In genomic region chr11:119967401-119967800, GRCm38 (mm10) we compare ENCODE assay signal across 20 mouse cellular contexts. TPM values are rescaled to one million over a fixed set of nuclear protein-coding genes. Genes with fewer than 3 reads are reported as not detected.
DNase-seq lines count a peak whose midpoint lies in the region; ATAC-seq and TF ChIP-seq lines count a peak whose summit lies in the region.
"Had no signal": no experiment of that assay in that cellular context is flagged by ENCODE, and none has a peak within 500 bp of the region (broad histone marks: within the 10 kb centered on the region; RNA-seq: fewer than 3 reads in every experiment).

No protein-coding gene starts in this region.

- H3K4me2 ChIP-seq in forebrain, postnatal 0 days (ENCODE audit: low read depth), result no peak overlapping the region
- H3K4me2 ChIP-seq in hindbrain, postnatal 0 days (ENCODE audit: low read depth, low read length), result no peak overlapping the region
- H3K4me2 ChIP-seq in liver, postnatal 0 days (ENCODE audit: low read depth, low read length), result no peak overlapping the region
- H3K4me2 ChIP-seq in liver, embryonic 12.5 days, result no peak overlapping the region
- H3K4me2 ChIP-seq: embryonic facial prominence, embryonic 12.5 days; forebrain, embryonic 12.5 days had no signal

- no peak for TF ChIP-seq EP300 in liver, postnatal 0 days (IDR thresholded peaks at IDR 0.05; ENCODE audit: low read depth)

- no peak for DNase-seq in forebrain, embryonic 10.5 days (ENCODE audit: extremely low spot score, low spot score)
- DNase-seq in forebrain, postnatal 0 days, result no peak
- no peak for DNase-seq in hindbrain, embryonic 10.5 days (ENCODE audit: low spot score)
- no peak for DNase-seq in hindbrain, postnatal 0 days (ENCODE audit: low spot score)
- no peak for DNase-seq in liver, postnatal 0 days
- no peak for DNase-seq in kidney, postnatal 25 days
- DNase-seq: adrenal gland, adult 2 months; adrenal gland, postnatal 10 days; adrenal gland, postnatal 25 days; cerebellum, adult 11 months; cerebellum, adult 18-20 months; cerebellum, adult 9-10 months; cerebellum, postnatal 14 days; cerebellum, postnatal 36 days; embryo, embryonic 11 days had no signal

- peaks cover 4% of the 10 kb centered on the region; the same call in 1 of the 2 replicates for H3K36me3 ChIP-seq in forebrain, embryonic 10.5 days (replicated peaks)
- H3K36me3 ChIP-seq in forebrain, postnatal 0 days (ENCODE audit: insufficient read depth), result peaks cover 3% of the 10 kb centered on the region; the same call in 1 of the 2 replicates
- no peaks in the 10 kb centered on the region for H3K36me3 ChIP-seq in hindbrain, embryonic 10.5 days
- 0 out of 2 replicates have a peak, but pooled peaks cover 4% of the 10 kb centered on the region for H3K36me3 ChIP-seq in hindbrain, postnatal 0 days (ENCODE audit: insufficient read depth, low read length)
- peaks cover 24% of the 10 kb centered on the region for H3K36me3 ChIP-seq in liver, postnatal 0 days (replicated peaks; ENCODE audit: insufficient read depth, low read length)
- H3K36me3 ChIP-seq in liver, embryonic 12.5 days, result peaks cover 4% of the 10 kb centered on the region; the same call in 1 of the 2 replicates
- H3K36me3 ChIP-seq: embryonic facial prominence, embryonic 12.5 days; forebrain, embryonic 12.5 days had no signal

- WGBS in forebrain, embryonic 10.5 days, result 80% methylated on average over 8 of the region's 8 CpGs
- WGBS in forebrain, postnatal 0 days, result 70% methylated on average over 8 of the region's 8 CpGs
- WGBS in hindbrain, embryonic 10.5 days, result 81% methylated on average over 8 of the region's 8 CpGs
- WGBS in hindbrain, postnatal 0 days, result 58% methylated on average over 8 of the region's 8 CpGs
- 81% methylated on average over 8 of the region's 8 CpGs for WGBS in liver, postnatal 0 days (ENCODE audit: insufficient replicate concordance)
- WGBS in liver, embryonic 12.5 days (ENCODE audit: insufficient replicate concordance), result 71% methylated on average over 8 of the region's 8 CpGs

- H3K9ac ChIP-seq in forebrain, postnatal 0 days, result no peak overlapping the region
- no peak overlapping the region for H3K9ac ChIP-seq in hindbrain, postnatal 0 days (replicated peaks; ENCODE audit: low read length)
- no peak overlapping the region for H3K9ac ChIP-seq in liver, postnatal 0 days (replicated peaks)
- H3K9ac ChIP-seq in liver, embryonic 12.5 days, result no peak overlapping the region
- H3K9ac ChIP-seq: embryonic facial prominence, embryonic 12.5 days; forebrain, embryonic 12.5 days had no signal

- H3K4me1 ChIP-seq in forebrain, embryonic 10.5 days, result peaks cover 64% of the 10 kb centered on the region
- H3K4me1 ChIP-seq in forebrain, postnatal 0 days (ENCODE audit: insufficient read depth), result 0 out of 2 replicates have a peak, but pooled peaks cover 10% of the 10 kb centered on the region
- H3K4me1 ChIP-seq in hindbrain, embryonic 10.5 days (replicated peaks), result peaks cover 60% of the 10 kb centered on the region
- peaks cover 25% of the 10 kb centered on the region for H3K4me1 ChIP-seq in hindbrain, postnatal 0 days (ENCODE audit: insufficient read depth, low read length)
- peaks cover 17% of the 10 kb centered on the region for H3K4me1 ChIP-seq in liver, postnatal 0 days (ENCODE audit: insufficient read depth)
- no peaks in the 10 kb centered on the region for H3K4me1 ChIP-seq in liver, embryonic 12.5 days
- H3K4me1 ChIP-seq: embryonic facial prominence, embryonic 12.5 days had no signal

- ATAC-seq in forebrain, postnatal 0 days, result no peak
- no peak for ATAC-seq in hindbrain, postnatal 0 days
- no peak for ATAC-seq in liver, postnatal 0 days
- ATAC-seq in liver, embryonic 12.5 days, result no peak
- ATAC-seq: forebrain, embryonic 14.5 days; forebrain, embryonic 16.5 days had no signal

- H3K27ac ChIP-seq in forebrain, embryonic 10.5 days, result peak overlapping the region; percentile 36; the same call in 1 of the 2 replicates
- H3K27ac ChIP-seq in forebrain, postnatal 0 days (ENCODE audit: low read depth, low read length), result no peak overlapping the region
- H3K27ac ChIP-seq in hindbrain, embryonic 10.5 days, result 0 out of 2 replicates have a peak overlapping the region, but pooled peaks have one; percentile 9
- H3K27ac ChIP-seq in hindbrain, postnatal 0 days, result no peak overlapping the region
- H3K27ac ChIP-seq in liver, postnatal 0 days (ENCODE audit: low read depth), result peak overlapping the region; percentile 64
- no peak overlapping the region for H3K27ac ChIP-seq in liver, embryonic 12.5 days
- H3K27ac ChIP-seq: embryonic facial prominence, embryonic 12.5 days; forebrain, embryonic 12.5 days had no signal

- no peak for TF ChIP-seq CTCF in forebrain, postnatal 0 days (IDR thresholded peaks at IDR 0.05; ENCODE audit: low read depth)
- no peak for TF ChIP-seq CTCF in hindbrain, postnatal 0 days (IDR thresholded peaks at IDR 0.05; ENCODE audit: low read depth)
- TF ChIP-seq CTCF in liver, postnatal 0 days (IDR thresholded peaks at IDR 0.05; ENCODE audit: low read depth), result no peak

- H3K27me3 ChIP-seq in forebrain, embryonic 10.5 days (ENCODE audit: poor library complexity, severe bottlenecking), result no peaks in the 10 kb centered on the region
- no peaks in the 10 kb centered on the region for H3K27me3 ChIP-seq in forebrain, postnatal 0 days (ENCODE audit: insufficient read depth, low read length)
- no peaks in the 10 kb centered on the region for H3K27me3 ChIP-seq in hindbrain, embryonic 10.5 days (ENCODE audit: insufficient read depth, poor library complexity, severe bottlenecking)
- H3K27me3 ChIP-seq in hindbrain, postnatal 0 days (ENCODE audit: insufficient read depth, low read length), result no peaks in the 10 kb centered on the region
- H3K27me3 ChIP-seq in liver, postnatal 0 days (ENCODE audit: insufficient read depth, low read length), result no peaks in the 10 kb centered on the region
- no peaks in the 10 kb centered on the region for H3K27me3 ChIP-seq in liver, embryonic 12.5 days (replicated peaks)
- H3K27me3 ChIP-seq: embryonic facial prominence, embryonic 12.5 days; forebrain, embryonic 12.5 days had no signal

- no peaks in the 10 kb centered on the region for H3K9me3 ChIP-seq in forebrain, embryonic 10.5 days
- no peaks in the 10 kb centered on the region for H3K9me3 ChIP-seq in forebrain, postnatal 0 days (ENCODE audit: low read length)
- H3K9me3 ChIP-seq in hindbrain, embryonic 10.5 days, result no peaks in the 10 kb centered on the region
- no peaks in the 10 kb centered on the region for H3K9me3 ChIP-seq in hindbrain, postnatal 0 days (ENCODE audit: low read length)
- H3K9me3 ChIP-seq in liver, postnatal 0 days (ENCODE audit: low read length), result no peaks in the 10 kb centered on the region
- H3K9me3 ChIP-seq in liver, embryonic 12.5 days (replicated peaks), result no peaks in the 10 kb centered on the region
- H3K9me3 ChIP-seq: embryonic facial prominence, embryonic 12.5 days; forebrain, embryonic 12.5 days had no signal

- no peak overlapping the region for H3K4me3 ChIP-seq in forebrain, embryonic 10.5 days
- no peak overlapping the region for H3K4me3 ChIP-seq in forebrain, postnatal 0 days (ENCODE audit: low read depth, low read length)
- no peak overlapping the region for H3K4me3 ChIP-seq in hindbrain, embryonic 10.5 days
- no peak overlapping the region for H3K4me3 ChIP-seq in hindbrain, postnatal 0 days (ENCODE audit: low read length)
- no peak overlapping the region for H3K4me3 ChIP-seq in liver, postnatal 0 days (ENCODE audit: low read depth, low read length)
- H3K4me3 ChIP-seq in liver, embryonic 12.5 days, result no peak overlapping the region
- H3K4me3 ChIP-seq: embryonic facial prominence, embryonic 12.5 days; forebrain, embryonic 12.5 days had no signal

RNA-seq across cellular contexts. Expression of gene Baiap2, which starts 24.8 kb away (rescaled TPM):
- polyA plus RNA-seq in forebrain, embryonic 10.5 days (2016; fragmentation: Nextera tagmentation; extraction: Ambion mirVana), result 9.6 and 11.1 TPM in 2 replicates
- 42.3 and 52.0 TPM in 2 replicates for total RNA-seq in forebrain, postnatal 0 days (2014; rRNA removed)
- polyA plus RNA-seq in forebrain, postnatal 0 days (2015; fragmentation: Nextera tagmentation; extraction: Ambion mirVana), result 31.1 and 36.6 TPM in 2 replicates
- polyA plus RNA-seq in hindbrain, embryonic 10.5 days (2016; fragmentation: Nextera tagmentation; extraction: Ambion mirVana), result 9.8 and 11.0 TPM in 2 replicates
- 45.9 and 62.4 TPM in 2 replicates for total RNA-seq in hindbrain, postnatal 0 days (2014; rRNA removed)
- 30.8 and 31.5 TPM in 2 replicates for polyA plus RNA-seq in hindbrain, postnatal 0 days (2015; fragmentation: Nextera tagmentation; extraction: Ambion mirVana)
- 20.8 and 21.3 TPM in 2 replicates for polyA plus RNA-seq in liver, postnatal 0 days (2015; fragmentation: Nextera tagmentation; extraction: Ambion mirVana)
- polyA plus RNA-seq in liver, embryonic 12.5 days (2016; fragmentation: Nextera tagmentation; extraction: Ambion mirVana), result 6.2 and 7.0 TPM in 2 replicates

RNA-seq across cellular contexts. Expression of gene Chmp6, which starts 54.2 kb away (rescaled TPM):
- polyA plus RNA-seq in forebrain, embryonic 10.5 days (2016; fragmentation: Nextera tagmentation; extraction: Ambion mirVana), result 114 and 124 TPM in 2 replicates
- 91.1 and 91.9 TPM in 2 replicates for total RNA-seq in forebrain, postnatal 0 days (2014; rRNA removed)
- 102 and 105 TPM in 2 replicates for polyA plus RNA-seq in forebrain, postnatal 0 days (2015; fragmentation: Nextera tagmentation; extraction: Ambion mirVana)
- 112 and 114 TPM in 2 replicates for polyA plus RNA-seq in hindbrain, embryonic 10.5 days (2016; fragmentation: Nextera tagmentation; extraction: Ambion mirVana)
- 102 and 117 TPM in 2 replicates for total RNA-seq in hindbrain, postnatal 0 days (2014; rRNA removed)
- polyA plus RNA-seq in hindbrain, postnatal 0 days (2015; fragmentation: Nextera tagmentation; extraction: Ambion mirVana), result 115 and 118 TPM in 2 replicates
- 28.0 and 30.5 TPM in 2 replicates for polyA plus RNA-seq in liver, postnatal 0 days (2015; fragmentation: Nextera tagmentation; extraction: Ambion mirVana)
- 45.9 and 48.6 TPM in 2 replicates for polyA plus RNA-seq in liver, embryonic 12.5 days (2016; fragmentation: Nextera tagmentation; extraction: Ambion mirVana)

Comparison
In these comparisons a context has a peak if more than half of its experiments do, and no peak if none do; other contexts are left out.
1. H3K27ac ChIP-seq: peak in forebrain, embryonic 10.5 days (single experiment), hindbrain, embryonic 10.5 days (single experiment) and liver, postnatal 0 days (single experiment); none in forebrain, postnatal 0 days (single experiment), hindbrain, postnatal 0 days (single experiment) and liver, embryonic 12.5 days (single experiment).